9 mouse cellular contexts compared by ENCODE assay signal in the genomic region with DNA sequence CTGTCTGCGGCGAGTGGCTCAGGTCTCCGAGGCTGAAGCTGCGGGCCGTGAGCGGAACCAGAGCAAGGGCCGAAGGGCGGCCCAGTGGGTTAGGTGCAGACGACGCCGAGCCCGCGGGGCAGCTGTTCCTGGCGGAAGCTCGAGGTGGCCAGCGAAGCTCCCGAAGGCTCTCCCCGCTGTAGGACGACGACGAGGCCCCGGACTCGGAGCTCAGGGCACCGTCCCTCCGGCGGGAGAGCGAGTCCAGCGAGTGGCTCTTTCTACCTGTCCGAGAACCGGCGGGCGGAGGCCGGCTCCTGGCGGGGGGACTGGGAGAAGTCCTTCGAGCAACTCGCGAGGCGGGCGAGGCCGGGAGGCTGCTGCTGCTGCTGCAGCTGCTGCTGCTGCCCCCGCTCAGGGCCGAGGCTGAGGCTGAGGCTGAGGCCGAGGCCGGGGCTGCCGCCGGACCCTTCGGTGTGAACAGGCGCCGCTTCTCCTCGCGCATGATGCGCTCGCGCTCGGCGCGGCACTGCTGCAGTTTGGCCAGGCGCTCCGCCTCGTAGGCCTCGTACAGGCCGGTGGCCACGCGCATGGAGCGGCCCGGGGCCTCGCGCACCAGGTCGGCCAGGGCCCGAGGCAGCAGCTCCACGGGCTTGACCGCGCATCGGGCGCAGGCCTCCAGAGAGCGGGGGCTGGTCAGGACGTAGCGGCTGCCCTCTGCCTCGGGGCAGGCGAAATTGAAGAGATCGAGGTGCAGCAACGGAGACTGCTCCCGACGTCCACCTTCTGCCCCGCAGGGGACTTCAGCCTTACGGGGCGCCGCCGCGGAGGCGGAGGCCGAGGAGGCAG. TPM values are rescaled to one million over a fixed set of nuclear protein-coding genes. Genes with fewer than 3 reads are reported as not detected.
DNase-seq lines count a peak whose midpoint lies in the region; ATAC-seq and TF ChIP-seq lines count a peak whose summit lies in the region.
"Had no signal": no experiment of that assay in that cellular context is flagged by ENCODE, and none has a peak within 500 bp of the region (broad histone marks: within the 10 kb centered on the region; RNA-seq: fewer than 3 reads in every experiment).

No protein-coding gene starts in this region.

- peak overlapping the region; percentile 94 for H3K9ac ChIP-seq in forebrain, embryonic 11.5 days (ENCODE audit: low read length)
- H3K9ac ChIP-seq in hindbrain, embryonic 16.5 days (ENCODE audit: low read depth, low read length), result peak overlapping the region; percentile 92

- 40% methylated on average over 91 of the region's 92 CpGs for WGBS in forebrain, embryonic 11.5 days
- 20% methylated on average over 74 of the region's 92 CpGs for WGBS in hindbrain, embryonic 16.5 days
- 27% methylated on average over 92 of the region's 92 CpGs for WGBS in midbrain, embryonic 10.5 days

- H3K9me3 ChIP-seq in forebrain, embryonic 11.5 days (ENCODE audit: control insufficient read depth, low read length), result peaks cover 41% of the 10 kb centered on the region
- H3K9me3 ChIP-seq in hindbrain, embryonic 16.5 days (ENCODE audit: control insufficient read depth, low read length), result peaks cover 14% of the 10 kb centered on the region
- peaks cover 55% of the 10 kb centered on the region for H3K9me3 ChIP-seq in midbrain, embryonic 10.5 days (replicated peaks)

- peak overlapping the region; percentile 94 for H3K27ac ChIP-seq in left cerebral cortex, adult 2 months
- H3K27ac ChIP-seq in forebrain, embryonic 11.5 days (ENCODE audit: low read depth, low read length), result peak overlapping the region; percentile 99
- peak overlapping the region; percentile 98 for H3K27ac ChIP-seq in hindbrain, embryonic 16.5 days (ENCODE audit: low read depth, low read length)
- peak overlapping the region; percentile 99 for H3K27ac ChIP-seq in midbrain, embryonic 10.5 days (replicated peaks)
- H3K27ac ChIP-seq: macrophage had no signal

- peaks cover 6% of the 10 kb centered on the region; the same call in 1 of the 2 replicates for H3K4me1 ChIP-seq in forebrain, embryonic 11.5 days (replicated peaks; ENCODE audit: control insufficient read depth, insufficient read depth, low read length)
- peaks cover 22% of the 10 kb centered on the region for H3K4me1 ChIP-seq in hindbrain, embryonic 16.5 days (ENCODE audit: control insufficient read depth, insufficient read depth, low read depth, low read length)
- peaks cover 26% of the 10 kb centered on the region for H3K4me1 ChIP-seq in midbrain, embryonic 10.5 days

- peaks cover 3% of the 10 kb centered on the region; the same call in 1 of the 2 replicates for H3K27me3 ChIP-seq in forebrain, embryonic 11.5 days (ENCODE audit: control insufficient read depth, insufficient read depth, low read length)
- H3K27me3 ChIP-seq in hindbrain, embryonic 16.5 days (replicated peaks; ENCODE audit: control insufficient read depth, insufficient read depth, low read length), result 0 out of 2 replicates have a peak, but pooled peaks cover 2% of the 10 kb centered on the region
- peaks cover 47% of the 10 kb centered on the region for H3K27me3 ChIP-seq in midbrain, embryonic 10.5 days (ENCODE audit: low read depth, poor library complexity, severe bottlenecking)

- no peak for TF ChIP-seq CTCF in left cerebral cortex, adult 2 months (IDR thresholded peaks at IDR 0.05)

- intact Hi-C loops in left cerebral cortex, adult 2 months (cut with DNase I), result no loop called here
- intact Hi-C loops in left cerebral cortex, postnatal 25 days (cut with DNase I), result no loop called here

- peak; percentile 6; the same call in 1 of the 2 replicates for ATAC-seq in forebrain, embryonic 11.5 days (replicated peaks; ENCODE audit: low FRiP score)
- ATAC-seq in hindbrain, embryonic 16.5 days, result no peak

- peaks cover 46% of the 10 kb centered on the region for H3K36me3 ChIP-seq in forebrain, embryonic 11.5 days (ENCODE audit: control insufficient read depth, insufficient read depth, low read length)
- peaks cover 44% of the 10 kb centered on the region for H3K36me3 ChIP-seq in hindbrain, embryonic 16.5 days (ENCODE audit: control insufficient read depth, insufficient read depth, low read length)
- H3K36me3 ChIP-seq in midbrain, embryonic 10.5 days, result peaks cover 55% of the 10 kb centered on the region

- DNase-seq in left cerebral cortex, adult 2 months (ENCODE audit: extremely low spot score in 1 of 2, low spot score in 2 of 2), result no peak
- DNase-seq in left cerebral cortex, postnatal 25 days (ENCODE audit: low spot score in 2 of 2), result no peak
- peak; percentile 14 for DNase-seq in brain, adult 2 months (ENCODE audit: low read depth, low spot score)
- peak; percentile 68 for DNase-seq in forebrain, embryonic 11.5 days (ENCODE audit: low spot score)
- peak; percentile 31 for DNase-seq in midbrain, embryonic 10.5 days (ENCODE audit: low spot score)
- DNase-seq in urinary bladder, postnatal 25 days (ENCODE audit: low spot score), result peak; percentile 32
- DNase-seq in right cerebral cortex, postnatal 4 days, result no peak

- H3K4me2 ChIP-seq in forebrain, embryonic 11.5 days (ENCODE audit: low read depth, low read length, severe bottlenecking), result peak overlapping the region; percentile 62
- H3K4me2 ChIP-seq in hindbrain, embryonic 16.5 days (ENCODE audit: low read length), result peak overlapping the region; percentile 58

- H3K4me3 ChIP-seq in left cerebral cortex, adult 2 months, result peak overlapping the region; percentile 75
- peak overlapping the region; percentile 51 for H3K4me3 ChIP-seq in forebrain, embryonic 11.5 days (ENCODE audit: low read depth, low read length)
- peak overlapping the region; percentile 63 for H3K4me3 ChIP-seq in hindbrain, embryonic 16.5 days (ENCODE audit: low read length)
- H3K4me3 ChIP-seq in midbrain, embryonic 10.5 days, result peak overlapping the region; percentile 75

RNA-seq across cellular contexts. Expression of gene Ccdc177, which starts 1.7 kb away (rescaled TPM):
- 10 to 100 TPM; 11.6 to 15.3 TPM for total RNA-seq in left cerebral cortex, adult 2 months (2021)
- 10 to 100 TPM; 12.9 to 15.5 TPM for total RNA-seq in left cerebral cortex, postnatal 25 days (2021)
- 5.1 and 6.8 TPM in 2 replicates for polyA plus RNA-seq in forebrain, embryonic 11.5 days (2014; fragmentation: Nextera tagmentation; extraction: Ambion mirVana)
- 2.0 and 2.3 TPM in 2 replicates for polyA plus RNA-seq in hindbrain, embryonic 16.5 days (2015; fragmentation: Nextera tagmentation; extraction: Ambion mirVana)
- polyA plus RNA-seq in midbrain, embryonic 10.5 days (2016; fragmentation: Nextera tagmentation; extraction: Ambion mirVana), result 2.0 and 2.2 TPM in 2 replicates
- polyA plus RNA-seq: macrophage had no signal

RNA-seq across cellular contexts. Expression of gene Susd6, which starts 31.5 kb away (rescaled TPM):
- 10 to 100 TPM; 37.0 TPM for total RNA-seq in left cerebral cortex, adult 2 months (2021)
- 10 to 100 TPM; 32.1 to 32.9 TPM for total RNA-seq in left cerebral cortex, postnatal 25 days (2021)
- 19.9 and 21.5 TPM in 2 replicates for polyA plus RNA-seq in forebrain, embryonic 11.5 days (2014; fragmentation: Nextera tagmentation; extraction: Ambion mirVana)
- 9.9 and 12.1 TPM in 2 replicates for polyA plus RNA-seq in hindbrain, embryonic 16.5 days (2015; fragmentation: Nextera tagmentation; extraction: Ambion mirVana)
- 13.9 and 16.6 TPM in 2 replicates for polyA plus RNA-seq in midbrain, embryonic 10.5 days (2016; fragmentation: Nextera tagmentation; extraction: Ambion mirVana)

Comparison
In these comparisons a context has a peak if more than half of its experiments do, and no peak if none do; other contexts are left out.
1. DNase-seq: peak in brain, adult 2 months (single experiment), forebrain, embryonic 11.5 days (single experiment), midbrain, embryonic 10.5 days (single experiment) and urinary bladder, postnatal 25 days (single experiment); none in left cerebral cortex, adult 2 months (0 of 2), left cerebral cortex, postnatal 25 days (0 of 2) and right cerebral cortex, postnatal 4 days (single experiment).
2. Peak in every context shown above with its lines, with median percentiles within 50 percentile points of each other: H3K27ac ChIP-seq and H3K4me3 ChIP-seq.